Comparison of ENCODE assay signal across 8 mouse cellular contexts in genomic region chr10:66807261-66807968, GRCm38 (mm10).
DNase-seq lines count a peak whose midpoint lies in the region; ATAC-seq lines count a peak whose summit lies in the region.
"Had no signal": no experiment of that assay in that cellular context is flagged by ENCODE, and none has a peak within 500 bp of the region (broad histone marks: within the 10 kb centered on the region; RNA-seq: fewer than 3 reads in every experiment).

No protein-coding gene starts in this region.

- H3K9me3 ChIP-seq in forebrain, embryonic 13.5 days (replicated peaks) = peaks cover 7% of the 10 kb centered on the region
- H3K9me3 ChIP-seq in hindbrain, embryonic 10.5 days = peaks cover 5% of the 10 kb centered on the region
- H3K9me3 ChIP-seq: lung, embryonic 15.5 days had no signal

- H3K27me3 ChIP-seq in forebrain, embryonic 13.5 days = no peaks in the 10 kb centered on the region
- H3K27me3 ChIP-seq in hindbrain, embryonic 10.5 days (ENCODE audit: insufficient read depth, poor library complexity, severe bottlenecking) = no peaks in the 10 kb centered on the region
- H3K27me3 ChIP-seq: lung, embryonic 15.5 days had no signal

- no peak overlapping the region for H3K9ac ChIP-seq in forebrain, embryonic 13.5 days
- H3K9ac ChIP-seq: lung, embryonic 15.5 days had no signal

- H3K4me1 ChIP-seq in forebrain, embryonic 13.5 days = no peaks in the 10 kb centered on the region
- H3K4me1 ChIP-seq in hindbrain, embryonic 10.5 days (replicated peaks) = 0 out of 2 replicates have a peak, but pooled peaks cover 5% of the 10 kb centered on the region
- H3K4me1 ChIP-seq: lung, embryonic 15.5 days had no signal

- peak; percentile 36 for DNase-seq in Muller cell, postnatal 12 days (ENCODE audit: inconsistent ontology term)
- peak; percentile 10 for DNase-seq in c-Kit-positive CD71-positive TER-119-positive erythroid progenitor cells, embryonic 14.5 days (ENCODE audit: low spot score)
- DNase-seq in hindbrain, embryonic 10.5 days (ENCODE audit: low spot score) = peak; percentile 50
- peak; percentile 36 for DNase-seq in layer of hippocampus, adult 9-10 months (ENCODE audit: low spot score)
- DNase-seq in lung, postnatal 25 days (ENCODE audit: low spot score) = peak; percentile 61
- DNase-seq in retina, postnatal 7 days (ENCODE audit: low read depth, low spot score) = peak; percentile 43

- no peak overlapping the region for H3K27ac ChIP-seq in forebrain, embryonic 13.5 days
- no peak overlapping the region for H3K27ac ChIP-seq in hindbrain, embryonic 10.5 days
- H3K27ac ChIP-seq: lung, embryonic 15.5 days had no signal

- 46% methylated on average over 16 of the region's 16 CpGs for WGBS in forebrain, embryonic 13.5 days
- WGBS in hindbrain, embryonic 10.5 days = 49% methylated on average over 16 of the region's 16 CpGs

- no peak overlapping the region for H3K4me3 ChIP-seq in forebrain, embryonic 13.5 days
- H3K4me3 ChIP-seq in hindbrain, embryonic 10.5 days = no peak overlapping the region
- H3K4me3 ChIP-seq: lung, embryonic 15.5 days had no signal

- 0 out of 2 replicates have a peak overlapping the region, but pooled peaks have one; percentile 12 for H3K4me2 ChIP-seq in forebrain, embryonic 13.5 days
- H3K4me2 ChIP-seq: lung, embryonic 15.5 days had no signal

- H3K36me3 ChIP-seq in forebrain, embryonic 13.5 days (ENCODE audit: poor library complexity, severe bottlenecking) = no peaks in the 10 kb centered on the region
- H3K36me3 ChIP-seq in hindbrain, embryonic 10.5 days = no peaks in the 10 kb centered on the region
- H3K36me3 ChIP-seq: lung, embryonic 15.5 days had no signal

- ATAC-seq in forebrain, embryonic 13.5 days = peak; percentile 83

Comparison
In these comparisons a context has a peak if more than half of its experiments do, and no peak if none do; other contexts are left out.
1. DNase-seq: peak in every context shown above with its lines; median percentile 61 in lung, postnatal 25 days; 50 in hindbrain, embryonic 10.5 days; 43 in retina, postnatal 7 days; 36 in Muller cell, postnatal 12 days; 36 in layer of hippocampus, adult 9-10 months; 10 in c-Kit-positive CD71-positive TER-119-positive erythroid progenitor cells, embryonic 14.5 days.